Mouse (Mus musculus) cerebellum, adult 11-12 months (tissue): ENCODE measurements around the gene Tnfrsf22.

Experiments
- DNase-seq: peaks from one replicate; pipeline ENCODE4 v3.0.0; 2022

Tnfrsf22 gene

GRCm38 (mm10) chr7:143629501-143629900 is 20.0 kb downstream of the Tnfrsf22 start:
- DNase-seq, result no peak

GRCm38 (mm10) chr7:143628540-143628939 is 20.9 kb downstream of the Tnfrsf22 start, which contains the start of gene Tnfrsf26:
Gene Tnfrsf26 (minus strand): TSS chr7:143628722.
- no peak for DNase-seq

- no peak for DNase-seq
These were observed 21.7 kb downstream of the Tnfrsf22 start for GRCm38 (mm10) chr7:143627555-143628286.

GRCm38 (mm10) chr7:143626178-143626577 is 23.3 kb downstream of the Tnfrsf22 start:
- no peak for DNase-seq

- no peak for DNase-seq
These were observed 24.3 kb downstream of the Tnfrsf22 start for GRCm38 (mm10) chr7:143625151-143625550.

- DNase-seq, result no peak
These were observed 24.9 kb downstream of the Tnfrsf22 start for GRCm38 (mm10) chr7:143624561-143624960.

GRCm38 (mm10) chr7:143620951-143621350 is 28.5 kb downstream of the Tnfrsf22 start:
- no peak for DNase-seq

- DNase-seq, result no peak
These were observed 34.9 kb downstream of the Tnfrsf22 start for GRCm38 (mm10) chr7:143614404-143615135.

GRCm38 (mm10) chr7:143612215-143612614 is 37.2 kb downstream of the Tnfrsf22 start:
- DNase-seq, result no peak

GRCm38 (mm10) chr7:143605321-143605720 is 44.1 kb downstream of the Tnfrsf22 start:
- DNase-seq, result no peak

GRCm38 (mm10) chr7:143604889-143605288 is 44.6 kb downstream of the Tnfrsf22 start:
- no peak for DNase-seq

GRCm38 (mm10) chr7:143601705-143602104 is 47.8 kb downstream of the Tnfrsf22 start:
- no peak for DNase-seq

GRCm38 (mm10) chr7:143600231-143600740 is 49.2 kb downstream of the Tnfrsf22 start:
- DNase-seq, result no peak

- peak; percentile 88 for DNase-seq
These were observed 49.8 kb downstream of the Tnfrsf22 start, which contains the start of gene Cars for GRCm38 (mm10) chr7:143599428-143600230. Gene Cars (minus strand): TSS chr7:143600090.

GRCm38 (mm10) chr7:143594865-143595264 is 54.6 kb downstream of the Tnfrsf22 start:
- no peak for DNase-seq

- no peak for DNase-seq
These were observed 57.2 kb downstream of the Tnfrsf22 start for GRCm38 (mm10) chr7:143592255-143592654.

- peak; percentile 76 for DNase-seq
These were observed 61.5 kb downstream of the Tnfrsf22 start for GRCm38 (mm10) chr7:143588006-143588405.

GRCm38 (mm10) chr7:143587586-143587985 is 61.9 kb downstream of the Tnfrsf22 start:
- no peak for DNase-seq
